Mouse (Mus musculus) hindbrain, embryonic 11.5 days (tissue): ENCODE results near the gene Micu1. TPM values are rescaled to one million over a fixed set of nuclear protein-coding genes. Genes with fewer than 3 reads are reported as not detected.

ENCODE experiments used
- ATAC-seq: fragments of 200-750 bp; cut with Nextera tagmentation; 2 replicates; pipeline ENCODE4 v1.8.0; 2017; ENCODE audit warnings: mild to moderate bottlenecking, moderate TSS enrichment, moderate library complexity; ENCODE audit not compliant: low FRiP score
- DNase-seq: peaks from one replicate; pipeline ENCODE4 v3.0.0-alpha.2; 2015; ENCODE audit warnings: low spot score
- H3K27ac ChIP-seq: fragments of 300-500 bp; sonication (generic); 2 replicates; pipeline ENCODE4 v1.5.1; 2014; ENCODE audit warnings: mild to moderate bottlenecking, low read depth, low read length
- H3K27me3 ChIP-seq: fragments of 300-500 bp; sonication (generic); 2 replicates; pipeline ENCODE4 v1.6.1; 2014; ENCODE audit warnings: mild to moderate bottlenecking, low read length, moderate library complexity, mixed read lengths; ENCODE audit not compliant: control insufficient read depth, insufficient read depth
- H3K36me3 ChIP-seq: fragments of 300-500 bp; sonication (generic); 2 replicates; pipeline ENCODE4 v1.6.1; 2014; ENCODE audit warnings: mild to moderate bottlenecking, low read length, moderate library complexity, mixed read lengths; ENCODE audit not compliant: control insufficient read depth, insufficient read depth
- H3K4me1 ChIP-seq: fragments of 300-500 bp; sonication (generic); replicated peaks from 2 replicates; pipeline ENCODE4 v1.6.1; 2014; ENCODE audit warnings: low read length, mixed read lengths; ENCODE audit not compliant: control insufficient read depth, insufficient read depth
- H3K4me2 ChIP-seq: fragments of 300-500 bp; sonication (generic); replicated peaks from 2 replicates; pipeline ENCODE4 v1.6.1; 2014; ENCODE audit warnings: mild to moderate bottlenecking, low read depth, low read length
- H3K4me3 ChIP-seq: fragments of 300-500 bp; sonication (generic); 2 replicates; pipeline ENCODE4 v1.5.1; 2014; ENCODE audit warnings: low read depth, low read length
- H3K9ac ChIP-seq: fragments of 300-500 bp; sonication (generic); 2 replicates; pipeline ENCODE4 v1.6.1; 2014; ENCODE audit warnings: low read depth, low read length
- H3K9me3 ChIP-seq: fragments of 300-500 bp; sonication (generic); 2 replicates; pipeline ENCODE4 v1.6.1; 2016; ENCODE audit warnings: low read length; ENCODE audit not compliant: control insufficient read depth
- WGBS: fragments of 180-500 bp; shearing (Covaris S2); extraction: QIAGEN DNeasy Blood & Tissue Kit; methylation state at CpG from one replicate; pipeline ENCODE4 v1.1.7; 2014; 5-methylcytosine and 5-hydroxymethylcytosine counted together
- polyA plus RNA-seq: library from polyadenylated mRNA; unstranded; fragments of >200 nt; fragmentation: Nextera tagmentation; extraction: Ambion mirVana; gene quantifications from 2 replicates; pipeline ENCODE4 v1.2.1, GENCODE M21; 2014

The Micu1 gene
- polyA plus RNA-seq, 1 experiment from 2014 or later, result 69.0 TPM

- H3K4me1 ChIP-seq, result no peaks in the 10 kb centered on the region
- no peak for ATAC-seq
- H3K9me3 ChIP-seq, result no peaks in the 10 kb centered on the region
- no peak overlapping the region for H3K9ac ChIP-seq
- WGBS, result 89% methylated on average over 5 of the region's 5 CpGs
- no peak overlapping the region for H3K27ac ChIP-seq
- peaks cover 6% of the 10 kb centered on the region; the same call in 1 of the 2 replicates for H3K36me3 ChIP-seq
- no peaks in the 10 kb centered on the region for H3K27me3 ChIP-seq
- no peak for DNase-seq
- no peak overlapping the region for H3K4me3 ChIP-seq
- H3K4me2 ChIP-seq, result no peak overlapping the region
These were observed 185.2 kb downstream of the Micu1 start for GRCm38 (mm10) chr10:59887432-59887831.

- WGBS, result 91% methylated on average over 7 of the region's 7 CpGs
- peaks cover 6% of the 10 kb centered on the region; the same call in 1 of the 2 replicates for H3K36me3 ChIP-seq
These were observed 187.1 kb downstream of the Micu1 start for GRCm38 (mm10) chr10:59889339-59889738.

GRCm38 (mm10) chr10:59889953-59890751, 187.9 kb downstream of the Micu1 start:
- no peak overlapping the region for H3K4me2 ChIP-seq

More at GRCm38 (mm10) chr10:59889339-59889738, 187.1 kb downstream of the Micu1 start:
- Histone ChIP-seq H3K4me3 (no peak overlapping the region), H3K4me2 (no peak overlapping the region), H3K27ac (no peak overlapping the region), H3K4me1 (no peaks in the 10 kb centered on the region), H3K9me3 (no peaks in the 10 kb centered on the region), H3K9ac (no peak overlapping the region), H3K27me3 (no peaks in the 10 kb centered on the region)
- no peak for ATAC-seq
- no peak for DNase-seq

GRCm38 (mm10) chr10:59892977-59893376, 190.7 kb downstream of the Micu1 start:
- H3K36me3 ChIP-seq, result peaks cover 6% of the 10 kb centered on the region; the same call in 1 of the 2 replicates
- no peak for ATAC-seq
- H3K9me3 ChIP-seq, result no peaks in the 10 kb centered on the region
- no peak overlapping the region for H3K4me3 ChIP-seq
- H3K27me3 ChIP-seq, result no peaks in the 10 kb centered on the region
- peaks cover 13% of the 10 kb centered on the region for H3K4me1 ChIP-seq
- DNase-seq, result peak; percentile 86
- no peak overlapping the region for H3K9ac ChIP-seq
- WGBS, result 45% methylated on average over 6 of the region's 6 CpGs
- H3K27ac ChIP-seq, result peak overlapping the region; percentile 11; the same call in 1 of the 2 replicates
- no peak overlapping the region for H3K4me2 ChIP-seq

More at GRCm38 (mm10) chr10:59889953-59890751, 187.9 kb downstream of the Micu1 start:
- no peaks in the 10 kb centered on the region for H3K9me3 ChIP-seq
- WGBS, result 87% methylated on average over 14 of the region's 15 CpGs
- H3K4me3 ChIP-seq, result no peak overlapping the region
- H3K36me3 ChIP-seq, result peaks cover 6% of the 10 kb centered on the region; the same call in 1 of the 2 replicates
- H3K27me3 ChIP-seq, result no peaks in the 10 kb centered on the region
- no peak overlapping the region for H3K9ac ChIP-seq
- no peak for ATAC-seq
- H3K27ac ChIP-seq, result no peak overlapping the region
- no peak for DNase-seq
- H3K4me1 ChIP-seq, result no peaks in the 10 kb centered on the region

- 80% methylated on average over 25 of the region's 25 CpGs for WGBS
- Histone ChIP-seq H3K4me2 (no peak overlapping the region), H3K27me3 (no peaks in the 10 kb centered on the region), H3K9ac (no peak overlapping the region), H3K36me3 (peaks cover 6% of the 10 kb centered on the region; the same call in 1 of the 2 replicates), H3K4me1 (peaks cover 26% of the 10 kb centered on the region), H3K27ac (no peak overlapping the region), H3K9me3 (no peaks in the 10 kb centered on the region), H3K4me3 (no peak overlapping the region)
- ATAC-seq, result no peak
- DNase-seq, result peak; percentile 92
These were observed 192.2 kb downstream of the Micu1 start for GRCm38 (mm10) chr10:59894251-59895160.

- DNase-seq (no peak), ATAC-seq (no peak)
- H3K36me3 ChIP-seq, result peaks cover 6% of the 10 kb centered on the region; the same call in 1 of the 2 replicates
- H3K4me3 ChIP-seq, result no peak overlapping the region
- no peaks in the 10 kb centered on the region for H3K9me3 ChIP-seq
- WGBS, result 94% methylated on average over 17 of the region's 17 CpGs
- H3K27ac ChIP-seq, result no peak overlapping the region; the same call in 1 of the 2 replicates
- no peak overlapping the region for H3K4me2 ChIP-seq
- H3K9ac ChIP-seq, result 0 out of 2 replicates have a peak overlapping the region, but pooled peaks have one; percentile 29
- no peaks in the 10 kb centered on the region for H3K27me3 ChIP-seq
- peaks cover 34% of the 10 kb centered on the region for H3K4me1 ChIP-seq
These were observed 193.3 kb downstream of the Micu1 start for GRCm38 (mm10) chr10:59895460-59896186.

GRCm38 (mm10) chr10:59896211-59896610, 193.9 kb downstream of the Micu1 start:
- Histone ChIP-seq H3K4me1 (peaks cover 35% of the 10 kb centered on the region), H3K27me3 (no peaks in the 10 kb centered on the region), H3K4me3 (no peak overlapping the region), H3K27ac (peak overlapping the region; percentile 73), H3K4me2 (no peak overlapping the region), H3K9me3 (no peaks in the 10 kb centered on the region), H3K9ac (no peak overlapping the region; the same call in 1 of the 2 replicates), H3K36me3 (peaks cover 6% of the 10 kb centered on the region; the same call in 1 of the 2 replicates)
- WGBS, result 96% methylated on average over 4 of the region's 4 CpGs
- ATAC-seq, result no peak
- DNase-seq, result no peak

- Histone ChIP-seq H3K36me3 (peaks cover 3% of the 10 kb centered on the region; the same call in 1 of the 2 replicates), H3K4me2 (no peak overlapping the region), H3K9me3 (no peaks in the 10 kb centered on the region), H3K9ac (peak overlapping the region; percentile 35; the same call in 1 of the 2 replicates), H3K4me1 (peaks cover 35% of the 10 kb centered on the region), H3K27me3 (no peaks in the 10 kb centered on the region), H3K27ac (peak overlapping the region; percentile 73), H3K4me3 (no peak overlapping the region)
- no peak for DNase-seq
- no peak for ATAC-seq
- 44% methylated on average over 3 of the region's 3 CpGs for WGBS
These were observed 194.6 kb downstream of the Micu1 start for GRCm38 (mm10) chr10:59896911-59897331.
